Mouse (Mus musculus): ENCODE data around the gene Gm20425.

The Gm20425 gene

GRCm38 (mm10) chr9:103149074-103149799, 80.9 kb downstream of the Gm20425 start:
- no peak for DNase-seq

- DNase-seq: no peak
Observed at GRCm38 (mm10) chr9:103147103-103147502, 83.0 kb downstream of the Gm20425 start.

GRCm38 (mm10) chr9:103146703-103147102, 83.4 kb downstream of the Gm20425 start:
- peak; percentile 58 for DNase-seq

- DNase-seq: no peak
Observed at GRCm38 (mm10) chr9:103146257-103146656, 83.8 kb downstream of the Gm20425 start.

- DNase-seq: no peak
Observed at GRCm38 (mm10) chr9:103145351-103145750, 84.8 kb downstream of the Gm20425 start.

- DNase-seq: no peak
Observed at GRCm38 (mm10) chr9:103143881-103144280, 86.2 kb downstream of the Gm20425 start.

- no peak for DNase-seq
Observed at GRCm38 (mm10) chr9:103141266-103141665, 88.8 kb downstream of the Gm20425 start.

- DNase-seq: no peak
Observed at GRCm38 (mm10) chr9:103140384-103140783, 89.7 kb downstream of the Gm20425 start.

Data from right cerebral cortex, adult 18-20 months (tissue).